Mouse (Mus musculus): ENCODE measurements around the gene Lgr4.

DNA sequence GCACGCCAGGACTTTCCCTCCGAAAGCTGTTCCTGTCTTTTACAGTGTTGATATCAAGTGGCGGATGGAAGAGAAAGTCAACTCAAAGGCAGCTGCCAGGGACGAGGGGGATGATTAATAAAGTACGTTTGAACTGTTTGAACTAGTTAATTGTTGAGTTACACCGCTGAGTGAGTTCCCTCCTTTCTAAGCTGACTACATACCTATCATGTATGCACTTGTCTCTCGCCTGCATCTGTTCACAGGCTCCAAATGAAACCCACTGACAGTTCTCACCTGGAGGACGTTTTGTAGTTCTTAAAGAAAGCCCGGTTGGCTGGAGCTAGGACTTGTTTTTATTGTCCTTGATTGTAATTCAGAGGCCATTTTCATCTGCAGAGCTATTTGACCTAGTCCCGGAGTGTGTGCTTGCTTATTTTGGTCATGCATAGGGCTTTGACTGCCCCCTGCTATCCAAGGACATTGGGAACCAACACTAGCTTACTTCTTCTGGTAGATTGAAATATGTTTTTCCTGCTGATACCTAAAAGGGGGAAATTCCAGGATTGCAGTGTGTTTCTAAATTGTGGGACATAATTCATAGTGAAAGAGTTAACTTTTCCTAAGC is 52.6 kb downstream of the Lgr4 start:
- TF ChIP-seq CTCF (IDR thresholded peaks at IDR 0.05; ENCODE audit: control insufficient read depth, insufficient read depth, insufficient read length) (no peak), MAX (IDR thresholded peaks at IDR 0.05) (no peak), MYOG (IDR thresholded peaks at IDR 0.05; ENCODE audit: control insufficient read depth, extremely low read depth, insufficient read length) (no peak), MYOD1 (IDR thresholded peaks at IDR 0.05; ENCODE audit: control insufficient read depth, insufficient read length, low read depth) (no peak), USF1 (IDR thresholded peaks at IDR 0.05; ENCODE audit: low read depth) (no peak), CEBPB (IDR thresholded peaks at IDR 0.05; ENCODE audit: low read depth) (no peak), FOSL1 (IDR thresholded peaks at IDR 0.05; ENCODE audit: insufficient read depth, low read length, poor library complexity, severe bottlenecking) (no peak)
